Mouse (Mus musculus) frontal cortex, postnatal 25 days (tissue): ENCODE data around the gene Clic6.
"Not testable (repeated sequence)": the region's sequence is repeated elsewhere in the genome, so short reads cannot be mapped to it uniquely, and the experiment has no call there.

Source experiments
- DNase-seq, 2 experiments: peaks; one replicate each; pipeline ENCODE4 v3.0.0; 2022; ENCODE audit warnings: low spot score in 2 of 2

Gene Clic6

DNA sequence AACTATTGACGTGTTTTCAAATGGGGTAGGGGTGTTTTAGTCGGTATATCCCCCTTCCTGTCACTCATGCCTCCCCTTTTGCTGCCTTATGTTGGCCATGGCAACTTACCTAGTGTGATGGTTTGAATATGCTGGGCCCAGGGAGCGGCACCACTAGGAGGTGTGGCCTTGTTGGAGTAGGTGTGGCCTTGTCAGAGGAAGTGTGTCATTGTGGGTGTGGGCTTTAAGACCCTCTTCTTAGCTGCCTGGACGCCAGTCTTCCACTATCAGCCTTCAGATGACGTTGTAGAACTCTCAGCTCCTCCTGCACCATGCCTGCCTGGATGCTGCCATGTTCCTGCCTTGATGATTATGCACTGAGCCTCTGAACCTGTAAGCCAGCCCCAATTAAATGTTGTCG is 14.8 kb upstream of the Clic6 start, which contains the start of gene Rcan1:
Gene Rcan1 (minus strand): TSS at position 162 of the 400 bp plus-strand sequence.
- no peak for DNase-seq

DNA sequence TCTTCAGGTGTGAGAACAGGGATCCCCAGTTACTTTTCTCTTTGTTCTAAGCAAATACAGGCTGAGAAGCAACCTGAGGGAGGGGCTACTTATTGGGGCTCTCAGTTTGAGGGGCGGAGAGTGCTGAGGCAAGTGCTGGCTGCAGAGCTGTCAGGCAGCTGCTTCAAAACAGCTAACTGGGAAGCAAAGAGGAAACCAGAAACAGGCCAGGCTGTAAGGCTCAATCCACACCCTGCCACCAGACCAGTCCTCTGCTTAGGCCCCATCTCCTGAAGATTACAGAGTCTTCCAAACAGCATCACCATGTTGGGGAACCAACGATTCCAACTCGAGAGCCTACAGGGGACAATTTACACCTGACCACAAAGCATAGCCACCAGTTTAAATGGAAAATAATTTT is 12.6 kb upstream of the Clic6 start:
- DNase-seq: no peak

DNA sequence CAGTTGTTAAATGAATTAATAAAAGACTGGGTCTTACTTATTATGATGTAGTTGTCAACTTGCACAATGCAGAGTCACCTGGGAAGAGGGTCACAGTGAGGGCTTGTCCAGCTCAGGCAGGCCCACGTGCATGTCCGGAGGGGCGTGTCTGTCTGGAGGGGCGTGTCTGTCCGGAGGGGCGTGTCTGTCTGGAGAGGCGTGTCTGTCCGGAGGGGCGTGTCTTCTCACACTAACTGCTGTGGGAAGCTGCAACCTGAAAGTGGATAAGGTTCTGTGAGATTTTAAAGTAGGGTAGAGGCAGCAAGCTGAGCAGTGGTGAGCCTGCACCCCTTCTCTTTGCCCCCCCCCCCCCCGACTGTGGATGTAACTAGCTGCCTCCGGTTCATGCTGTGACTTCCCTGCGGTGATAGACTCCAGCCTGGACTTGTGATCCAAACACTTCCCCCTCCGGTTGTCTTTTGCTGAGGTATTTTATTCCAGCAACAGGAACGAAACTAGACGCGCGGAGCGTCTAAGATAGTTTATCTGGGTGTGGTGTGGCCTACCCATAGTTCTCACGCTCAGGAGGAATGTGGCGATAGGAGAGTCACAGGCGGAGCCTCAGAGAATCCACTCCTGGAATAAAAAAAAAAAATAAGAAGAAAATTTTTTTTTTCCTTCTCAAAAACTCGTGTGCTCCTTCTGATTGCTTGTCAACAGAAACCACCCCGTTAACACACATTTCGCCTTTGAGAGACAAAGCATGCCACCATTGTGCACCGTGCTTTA is 10.3 kb upstream of the Clic6 start:
- DNase-seq: no peak

DNA sequence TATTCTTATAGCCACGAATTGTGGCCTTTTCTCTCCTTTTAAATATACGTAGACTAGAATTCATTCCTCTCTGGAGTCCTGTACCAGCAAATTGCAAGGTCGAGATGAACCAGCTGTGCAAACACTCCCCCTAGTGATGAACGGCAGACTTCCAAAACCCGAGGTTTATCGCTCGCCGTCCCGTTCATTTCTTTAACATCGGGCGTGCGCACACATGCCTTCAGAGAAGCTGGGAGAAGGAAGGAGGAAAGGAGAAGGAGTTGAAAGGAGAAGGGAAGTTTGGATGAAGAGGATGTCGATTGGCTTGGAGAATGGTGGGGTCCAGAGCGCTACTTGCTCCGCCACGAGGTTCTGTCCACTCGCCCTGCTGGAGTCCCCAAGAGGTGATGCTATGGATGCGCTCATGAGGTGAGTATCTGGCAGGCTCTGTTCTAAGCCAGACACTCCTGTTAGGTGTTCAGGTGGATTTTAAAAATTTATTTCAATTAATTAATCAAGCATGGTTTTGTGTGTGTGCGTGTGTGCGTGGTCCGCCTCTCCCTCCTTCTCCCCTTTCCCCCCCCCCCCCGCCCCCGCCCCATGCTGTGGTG is 6.9 kb upstream of the Clic6 start:
- DNase-seq: peak; percentile 40 to 66

DNA sequence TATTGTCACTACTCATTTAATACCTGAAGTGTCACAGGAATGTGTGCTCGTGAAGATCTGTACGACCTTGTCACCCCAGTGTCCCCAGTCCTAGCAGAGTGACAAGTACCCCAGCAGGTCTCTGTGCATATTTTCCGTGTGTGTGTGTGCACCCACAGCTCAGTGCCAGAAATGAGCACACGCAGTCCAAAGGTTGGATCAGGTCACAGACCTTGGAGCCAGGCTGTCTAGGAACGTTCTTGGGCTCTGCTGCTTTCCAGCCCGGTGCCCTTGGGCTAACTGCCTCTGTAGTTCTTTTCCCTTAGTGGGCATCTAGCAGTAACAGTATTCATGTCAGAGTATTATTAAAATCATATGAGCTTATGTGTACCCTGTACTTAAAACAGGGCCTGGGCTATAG is 1.6 kb downstream of the Clic6 start:
- DNase-seq: no peak

DNA sequence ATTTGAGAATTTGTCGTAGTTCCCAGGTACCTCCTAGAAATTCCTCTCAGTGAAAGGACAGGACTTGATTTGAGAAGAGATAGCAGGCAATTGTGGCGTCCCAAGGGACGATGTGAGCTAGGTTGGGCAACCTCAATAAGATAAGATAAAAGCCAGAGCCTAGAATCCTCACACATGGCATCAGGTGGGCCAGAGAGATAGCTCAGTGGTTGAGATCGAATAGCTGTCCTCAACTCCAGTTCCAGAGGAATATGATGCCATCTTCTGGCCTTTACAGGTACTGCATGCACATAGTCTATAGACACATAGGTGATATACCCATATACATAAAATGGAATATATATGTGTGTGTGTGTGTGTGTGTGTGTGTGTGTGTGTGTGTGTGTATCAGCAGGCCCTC is 2.0 kb downstream of the Clic6 start:
- DNase-seq: no peak

DNA sequence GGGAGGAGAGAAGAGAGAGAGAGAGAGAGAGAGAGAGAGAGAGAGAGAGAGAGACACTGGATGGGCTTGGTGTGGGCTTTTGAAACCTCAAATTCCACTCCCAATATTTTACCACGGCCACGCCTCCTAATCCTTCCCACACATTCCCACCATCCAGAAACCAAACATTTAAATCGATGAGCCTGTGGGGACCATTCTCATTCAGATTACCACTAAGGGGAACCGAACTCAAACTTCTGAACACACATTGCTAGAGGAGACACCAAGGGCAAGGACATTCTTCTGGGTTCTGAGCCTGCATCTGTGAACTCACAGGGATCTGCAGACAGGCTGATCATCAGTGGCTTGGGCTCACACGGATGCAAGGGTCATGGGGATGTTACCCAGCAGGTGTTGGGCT is 2.9 kb downstream of the Clic6 start:
- DNase-seq: no peak

DNA sequence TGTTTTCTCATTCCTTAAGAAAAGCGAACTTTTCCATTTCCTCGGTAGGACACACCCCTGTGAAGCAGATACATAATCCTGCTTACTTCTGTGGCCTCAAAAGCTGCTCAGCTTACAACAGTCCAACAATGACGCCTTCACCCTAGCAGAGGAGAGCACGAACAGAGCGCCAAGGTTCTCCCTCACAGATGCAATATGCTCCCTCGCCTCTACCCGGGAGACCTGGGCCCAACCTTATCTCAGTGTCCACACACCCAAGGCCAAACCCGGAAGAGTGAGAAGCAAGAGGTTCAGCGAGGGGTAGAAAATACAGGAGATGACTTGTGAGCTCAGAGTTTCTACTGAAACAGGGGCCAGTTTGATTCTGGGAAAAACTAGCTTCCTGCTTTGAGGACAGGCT is 3.8 kb downstream of the Clic6 start:
- DNase-seq: no peak

DNA sequence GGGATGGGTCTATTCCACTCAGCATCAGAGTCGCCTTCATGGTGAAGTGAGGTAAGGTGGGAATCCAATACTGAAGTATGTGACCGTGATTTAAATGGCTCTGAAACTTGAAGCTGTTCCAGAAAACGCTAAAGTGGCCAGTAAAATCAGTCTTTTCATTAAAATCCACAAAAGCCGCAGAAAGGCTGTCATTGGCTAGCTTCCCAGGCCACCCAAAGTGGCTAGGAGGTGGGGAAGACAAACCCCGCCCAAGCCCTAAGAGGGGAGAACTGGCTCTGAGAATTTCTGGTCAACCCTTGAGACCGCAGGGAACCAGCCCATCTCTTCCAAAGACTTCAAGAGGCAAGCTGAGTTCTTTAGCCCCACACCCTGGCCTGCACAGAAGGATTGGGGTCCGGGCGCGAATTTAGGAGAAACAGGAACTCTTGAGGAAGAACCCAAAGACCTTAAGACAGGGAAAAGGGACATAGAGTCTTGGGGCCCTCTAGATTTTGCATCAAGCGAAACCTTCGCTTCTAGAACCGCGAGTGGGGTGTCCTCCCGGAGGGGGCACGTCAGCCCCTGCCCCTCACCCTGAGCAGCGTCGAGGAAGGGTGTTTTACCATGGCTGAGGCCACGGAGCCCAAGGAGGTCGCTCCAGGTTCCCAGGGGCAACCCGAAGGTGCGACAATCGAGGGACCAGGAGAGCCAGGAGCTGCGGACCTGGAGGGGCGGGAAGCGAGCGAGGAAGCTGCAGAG is 12.5 kb downstream of the Clic6 start:
- no peak for DNase-seq

DNA sequence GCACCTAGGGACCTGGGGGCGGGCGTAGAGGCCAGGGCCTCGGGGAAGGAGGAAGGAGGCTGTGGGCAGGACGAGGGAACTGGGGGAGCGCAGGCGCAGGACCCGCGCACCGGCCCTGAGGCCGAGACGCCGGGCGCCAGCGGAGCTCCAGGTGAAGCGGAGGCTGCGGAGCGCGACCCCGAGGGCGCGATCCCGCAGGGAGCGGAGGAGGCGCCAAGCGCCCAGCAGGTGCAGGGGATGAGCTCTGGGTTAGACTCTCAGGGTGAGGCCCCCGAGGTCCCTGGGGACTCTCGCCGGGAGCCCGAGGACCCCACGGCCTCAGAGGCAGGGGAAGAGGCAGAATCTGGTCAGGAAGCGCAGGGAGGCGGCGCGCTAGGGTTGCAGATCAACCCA is 13.0 kb downstream of the Clic6 start:
- no peak for DNase-seq

DNA sequence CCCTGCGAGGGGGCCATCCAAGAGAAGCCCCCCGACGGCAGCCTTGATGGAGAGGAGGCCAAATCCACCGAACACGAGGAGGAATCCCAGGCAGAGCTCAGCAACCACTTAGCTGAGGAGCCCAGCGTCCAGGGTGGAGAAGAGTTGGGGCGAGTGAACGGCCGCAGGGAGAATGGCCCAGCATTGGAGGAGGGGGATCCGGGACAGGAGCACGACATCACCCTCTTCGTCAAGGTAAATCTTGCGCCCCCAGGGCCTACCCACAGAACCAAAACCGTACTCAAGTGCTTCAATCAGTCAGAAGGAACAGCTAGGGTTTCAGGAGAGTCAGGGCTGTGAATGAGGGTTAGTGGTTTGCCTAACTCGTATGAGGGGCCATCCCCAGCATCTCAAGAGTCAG is 13.8 kb downstream of the Clic6 start:
- no peak for DNase-seq

DNA sequence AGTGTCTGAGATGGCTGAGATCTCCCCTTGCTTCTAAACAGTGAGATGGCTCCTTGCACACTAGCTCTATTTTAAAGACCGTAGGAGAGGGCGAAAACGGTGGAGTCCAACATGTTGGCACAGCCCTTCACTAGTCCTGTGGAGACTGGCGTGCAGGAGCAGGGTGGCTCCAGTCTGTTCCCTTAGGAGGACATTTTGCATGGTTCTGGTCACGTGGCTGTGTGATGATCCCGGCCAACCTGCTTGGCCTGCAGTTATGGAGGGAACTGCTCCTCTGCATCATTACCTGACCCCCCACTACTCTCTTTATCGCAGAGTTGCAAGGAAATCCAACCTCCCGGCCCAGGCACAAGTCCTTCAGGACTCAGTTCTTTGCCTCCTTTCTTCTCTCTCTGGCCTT is 15.0 kb downstream of the Clic6 start:
- no peak for DNase-seq

DNA sequence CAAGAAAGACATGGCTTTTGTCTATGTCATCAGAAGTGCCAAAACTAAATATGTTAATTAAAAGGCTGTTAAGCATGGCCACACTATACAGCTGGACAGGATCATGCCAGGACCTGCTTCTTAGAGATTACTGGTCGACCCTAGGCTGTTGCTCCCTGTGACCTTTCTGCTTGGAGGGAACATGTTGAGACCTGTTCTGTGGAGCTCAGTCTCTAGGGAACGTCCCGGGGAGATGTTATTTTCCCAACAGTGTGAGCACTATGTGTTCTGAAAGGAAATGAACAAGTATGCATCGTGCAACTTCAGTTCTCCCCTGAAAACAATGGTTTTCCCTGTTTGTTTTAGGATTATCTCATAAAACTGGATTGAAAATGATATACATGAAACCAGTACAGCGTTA is 17.6 kb downstream of the Clic6 start:
- DNase-seq: no peak

DNA sequence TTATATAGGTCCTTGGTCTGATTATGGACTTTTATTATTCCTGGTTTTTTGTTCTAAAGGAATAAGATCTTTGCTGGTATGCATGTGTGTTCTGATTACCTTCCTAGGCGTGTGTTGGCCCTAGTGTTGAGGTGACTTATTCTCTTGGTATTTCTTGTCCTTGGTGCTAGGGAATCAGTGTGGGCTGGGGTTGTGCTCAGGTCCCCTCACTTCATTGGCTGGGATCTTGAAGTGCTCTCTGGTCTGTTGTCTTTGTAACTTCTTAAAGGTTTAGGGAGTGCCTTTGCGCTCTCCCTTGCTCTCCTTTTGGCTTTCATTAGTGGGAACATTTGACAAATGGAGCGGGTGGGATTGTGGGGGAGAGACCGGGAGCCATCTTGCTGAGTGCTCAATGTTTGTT is 22.0 kb downstream of the Clic6 start:
- DNase-seq: no peak

DNA sequence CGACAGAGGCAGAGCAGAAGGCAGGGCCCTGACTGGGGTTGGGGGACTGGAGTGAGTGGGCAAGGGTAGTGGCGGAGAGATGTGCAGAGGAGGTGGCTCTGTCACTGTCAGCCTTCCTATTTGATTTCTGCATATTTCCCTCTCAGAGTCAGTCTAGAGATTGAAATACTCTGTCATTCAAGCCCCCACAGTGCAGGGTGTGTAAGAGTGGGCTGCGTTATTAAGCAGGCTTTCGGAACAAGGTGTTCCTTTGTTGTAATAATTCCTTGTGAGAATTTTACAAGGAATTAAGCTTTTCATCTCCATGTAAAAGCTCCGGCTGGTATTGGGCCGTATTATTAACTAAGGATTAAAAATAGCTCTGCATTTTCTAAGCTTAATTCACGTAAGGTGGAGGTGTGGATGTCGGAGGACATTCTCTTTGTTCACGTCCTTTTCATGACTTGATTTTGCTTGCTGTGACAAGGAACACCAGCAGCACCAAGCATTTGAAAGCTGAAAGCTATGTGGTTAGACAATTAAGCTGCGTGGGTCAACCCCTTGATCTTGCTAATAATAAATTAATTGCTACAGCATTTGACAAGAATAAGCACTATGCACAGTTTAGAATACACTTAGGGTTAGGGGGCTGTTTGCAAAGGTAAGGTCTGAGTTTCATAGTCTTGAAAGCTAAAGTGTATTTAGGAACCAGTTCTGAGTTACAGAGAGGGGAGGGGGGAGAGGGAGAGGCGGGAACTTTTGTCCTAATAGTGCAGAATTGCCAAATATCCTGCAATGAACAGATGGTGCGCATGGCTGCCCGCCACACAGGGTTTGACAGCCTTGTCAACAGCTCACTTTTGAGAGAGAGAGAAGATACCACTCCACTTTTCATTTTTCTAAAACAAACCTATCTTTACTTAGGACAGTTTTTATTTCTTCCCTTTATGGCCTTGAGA is 25.6 kb downstream of the Clic6 start:
- no peak for DNase-seq

DNA sequence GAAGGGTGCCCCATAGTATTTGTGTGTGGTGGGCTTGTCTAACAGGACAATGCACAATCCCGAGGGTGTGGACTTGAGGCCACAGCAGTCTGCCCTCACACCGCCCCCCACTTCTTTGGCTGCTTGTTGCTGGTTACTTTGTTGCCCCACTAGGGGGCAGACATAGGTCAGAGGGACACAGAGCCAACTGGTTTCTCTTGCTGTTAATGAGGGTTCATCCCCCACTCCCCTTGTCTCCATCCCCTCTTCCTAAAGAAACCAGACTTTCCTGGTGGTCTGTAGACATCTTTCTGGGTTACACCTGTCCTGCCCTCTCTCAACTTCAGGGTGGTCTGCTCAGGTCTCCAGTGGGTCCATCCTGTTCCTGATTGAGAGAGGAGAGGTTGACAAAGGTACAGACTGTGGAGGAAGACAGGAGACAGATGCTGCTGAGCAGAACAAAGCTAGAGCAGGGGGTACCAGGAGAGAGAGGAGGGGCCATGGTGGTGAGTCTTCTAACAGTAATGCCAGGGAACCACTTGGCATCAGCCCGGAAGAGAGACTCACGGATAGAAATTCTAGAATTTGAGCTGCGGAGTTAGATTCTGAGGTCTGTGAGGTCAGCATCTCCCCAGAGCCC is 26.3 kb downstream of the Clic6 start:
- no peak for DNase-seq

DNA sequence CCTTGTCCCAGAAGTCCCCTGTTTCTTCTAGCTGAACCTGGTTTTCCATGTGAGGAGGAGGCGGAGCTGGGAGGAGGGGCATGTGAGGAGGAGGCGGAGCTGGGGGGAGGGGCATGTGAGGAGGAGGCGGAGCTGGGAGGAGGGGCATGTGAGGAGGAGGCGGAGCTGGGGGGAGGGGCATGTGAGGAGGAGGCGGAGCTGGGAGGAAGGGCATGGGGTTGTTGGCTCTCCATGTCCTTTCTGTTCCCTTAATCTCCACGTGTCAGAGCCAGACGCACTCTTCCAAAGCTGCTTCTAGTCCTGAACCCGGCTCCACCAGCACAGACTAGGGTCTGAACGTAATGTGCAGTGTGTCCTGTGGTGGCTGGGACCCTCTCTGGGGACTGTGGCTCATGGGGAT is 29.4 kb downstream of the Clic6 start:
- DNase-seq: not testable (repeated sequence)

DNA sequence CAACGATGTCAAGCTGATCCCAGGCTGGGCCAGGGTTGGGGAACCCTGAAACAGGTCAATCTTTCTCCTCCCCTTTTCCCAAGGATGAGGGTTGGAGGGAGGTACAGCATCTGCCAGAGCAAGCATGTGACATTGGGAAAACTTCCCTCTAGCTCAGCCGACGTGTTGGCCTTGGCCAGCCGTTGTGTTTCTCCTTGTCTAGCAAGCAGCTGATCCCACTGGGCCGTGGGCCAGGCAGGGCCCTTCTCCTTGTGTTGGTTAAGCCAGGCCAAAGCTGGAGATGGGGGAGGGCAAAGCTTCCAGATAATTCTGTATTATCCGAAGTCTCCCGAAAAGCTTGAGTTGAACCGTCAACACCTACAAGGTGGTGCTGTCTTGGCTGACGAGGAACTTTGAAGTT is 30.6 kb downstream of the Clic6 start:
- no peak for DNase-seq

DNA sequence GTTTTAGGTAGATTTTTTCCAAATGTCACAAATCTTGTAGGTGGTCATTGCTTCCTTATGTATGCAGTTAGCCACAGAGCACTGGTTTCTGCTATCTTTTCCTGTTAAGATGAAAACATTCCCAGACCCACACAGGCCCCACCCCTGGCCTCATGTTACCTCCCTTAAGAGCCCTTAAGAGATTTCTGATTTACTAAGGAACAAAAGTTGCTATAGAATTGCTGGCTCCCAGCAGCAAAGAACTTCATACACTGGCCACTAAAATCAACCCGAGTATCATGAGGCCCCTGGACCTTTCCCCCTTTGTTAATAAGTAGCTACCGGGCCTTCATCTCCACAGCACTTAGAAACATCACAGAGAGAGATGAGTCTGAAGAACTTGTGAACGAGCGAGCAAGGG is 33.2 kb downstream of the Clic6 start:
- no peak for DNase-seq

DNA sequence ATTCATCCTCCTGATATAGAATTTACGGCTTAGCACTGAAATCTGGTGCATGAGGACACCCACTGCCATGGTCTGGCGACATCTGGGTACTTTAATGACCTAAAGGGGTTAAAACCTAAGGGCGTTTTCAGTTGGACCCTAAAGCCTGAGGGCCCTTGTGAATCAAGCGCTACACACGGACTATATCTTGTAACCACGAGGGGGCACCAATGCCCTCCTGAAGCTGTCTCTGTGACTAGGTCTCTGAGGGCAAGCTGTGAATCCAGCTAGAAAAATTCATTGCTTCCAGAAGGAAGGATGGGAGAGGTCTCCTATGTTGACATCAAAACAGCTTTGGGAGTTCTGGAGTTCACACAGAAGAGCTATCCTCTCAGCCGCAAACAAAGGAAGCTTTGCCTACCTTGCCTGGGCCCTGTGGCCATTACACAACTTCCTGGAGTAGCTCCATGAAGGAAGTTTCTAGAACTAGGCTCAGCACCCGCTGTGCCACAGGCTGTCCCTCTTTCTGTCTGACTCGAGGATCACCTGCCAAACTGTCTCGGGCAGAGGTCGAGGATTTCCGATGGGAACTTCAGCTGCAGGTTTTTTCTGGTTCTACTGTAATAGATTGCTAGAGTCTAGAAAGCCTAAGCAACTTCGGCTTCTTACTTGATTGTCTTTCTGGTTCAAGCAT is 34.4 kb downstream of the Clic6 start:
- peak in 1 of 2 experiments; percentile 53 for DNase-seq

DNA sequence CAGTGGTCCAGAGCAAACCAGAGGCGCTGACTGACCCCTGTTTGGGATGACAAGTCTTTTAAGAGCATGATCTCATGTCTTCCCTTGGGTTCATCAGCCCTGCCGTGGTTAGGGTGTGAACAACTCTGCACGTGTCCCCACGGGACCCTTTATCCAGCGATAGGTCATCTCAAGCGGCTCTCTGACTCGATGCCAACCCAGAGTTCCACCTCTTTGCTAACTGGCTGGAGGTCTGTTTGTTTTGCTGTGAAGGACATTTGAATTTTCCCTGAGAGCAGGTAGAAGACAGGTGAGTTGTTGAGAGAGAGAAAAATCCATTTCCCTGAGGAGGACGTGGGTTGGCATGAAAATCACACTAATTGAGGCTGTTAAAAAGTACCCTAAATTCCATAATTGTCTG is 37.8 kb downstream of the Clic6 start:
- DNase-seq: no peak
